Mouse (Mus musculus): ENCODE data around the gene Otub2. TPM values are rescaled to one million over a fixed set of nuclear protein-coding genes. Genes with fewer than 3 reads are reported as not detected.
A peak's percentile ranks its signal among the peaks of the same experiment; 100 is the strongest.

Otub2 gene
- polyA plus RNA-seq, 1 experiment from 2014 or later = 8.2 TPM

DNA sequence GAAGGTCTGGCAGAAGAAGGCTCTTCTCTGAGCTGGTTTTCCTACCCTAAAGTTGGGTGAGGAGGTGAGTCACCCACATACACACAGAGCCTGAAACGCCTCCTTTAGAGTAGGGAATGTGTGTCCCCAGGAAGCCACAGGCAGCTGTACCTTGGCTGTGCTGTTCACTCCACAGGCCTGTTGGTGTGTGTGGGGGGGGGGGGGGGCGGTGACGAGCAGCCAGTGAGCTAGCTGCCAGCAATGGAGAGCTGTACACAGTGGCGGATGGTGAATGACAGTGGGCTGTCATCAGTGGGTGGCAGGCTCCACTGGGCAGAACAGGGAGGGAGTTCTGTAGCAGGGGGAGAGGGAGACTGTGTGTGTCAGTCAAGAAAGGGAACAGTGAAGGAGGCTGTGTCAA lies 11.7 kb upstream of the Otub2 start:
- Histone ChIP-seq H3K36me3 (replicated peaks; ENCODE audit: insufficient read depth, low read length) (no peaks in the 10 kb centered on the region), H3K27ac (ENCODE audit: low read depth) (no peak overlapping the region), H3K4me1 (ENCODE audit: insufficient read depth) (no peaks in the 10 kb centered on the region), H3K9me3 (ENCODE audit: low read length) (no peaks in the 10 kb centered on the region), H3K9ac (replicated peaks) (no peak overlapping the region), H3K4me3 (ENCODE audit: low read depth, low read length) (no peak overlapping the region), H3K4me2 (ENCODE audit: low read depth, low read length) (no peak overlapping the region), H3K27me3 (ENCODE audit: insufficient read depth, low read length) (no peaks in the 10 kb centered on the region)
- ATAC-seq (no peak), DNase-seq (no peak)
- WGBS (ENCODE audit: insufficient replicate concordance) = 67% methylated on average over 3 of the region's 4 CpGs
- no peak for TF ChIP-seq CTCF (IDR thresholded peaks at IDR 0.05; ENCODE audit: low read depth)
- no peak for TF ChIP-seq EP300 (IDR thresholded peaks at IDR 0.05; ENCODE audit: low read depth)

DNA sequence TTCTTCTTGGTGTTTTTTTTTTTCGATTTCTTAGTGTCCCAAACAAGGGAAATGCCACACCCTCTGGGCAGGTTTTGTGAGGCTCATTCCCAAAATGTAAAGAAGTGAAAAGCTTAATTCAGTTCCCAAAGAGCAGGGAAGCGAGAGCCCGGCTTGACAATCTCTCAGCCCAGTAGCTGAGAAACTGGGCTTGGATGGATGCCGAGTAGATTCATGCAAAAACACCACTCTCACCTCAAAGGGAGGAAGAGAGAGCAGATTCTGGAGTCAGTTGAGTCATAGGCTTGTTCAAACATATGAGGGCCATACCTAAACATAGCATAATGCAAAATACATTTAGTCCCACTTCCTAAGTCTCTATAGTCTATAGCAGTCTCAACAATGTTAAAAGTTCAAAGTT lies 8.3 kb upstream of the Otub2 start:
- DNase-seq (no peak), ATAC-seq (no peak)
- no peak overlapping the region for H3K9ac ChIP-seq (replicated peaks)
- no peaks in the 10 kb centered on the region for H3K36me3 ChIP-seq (replicated peaks; ENCODE audit: insufficient read depth, low read length)
- H3K4me2 ChIP-seq (ENCODE audit: low read depth, low read length) = no peak overlapping the region
- H3K27ac ChIP-seq (ENCODE audit: low read depth) = no peak overlapping the region
- H3K4me1 ChIP-seq (ENCODE audit: insufficient read depth) = no peaks in the 10 kb centered on the region
- no peak overlapping the region for H3K4me3 ChIP-seq (ENCODE audit: low read depth, low read length)
- no peaks in the 10 kb centered on the region for H3K9me3 ChIP-seq (ENCODE audit: low read length)
- WGBS (ENCODE audit: insufficient replicate concordance) = 72% methylated on average over 4 of the region's 4 CpGs
- no peaks in the 10 kb centered on the region for H3K27me3 ChIP-seq (ENCODE audit: insufficient read depth, low read length)
- no peak for TF ChIP-seq EP300 (IDR thresholded peaks at IDR 0.05; ENCODE audit: low read depth)

DNA sequence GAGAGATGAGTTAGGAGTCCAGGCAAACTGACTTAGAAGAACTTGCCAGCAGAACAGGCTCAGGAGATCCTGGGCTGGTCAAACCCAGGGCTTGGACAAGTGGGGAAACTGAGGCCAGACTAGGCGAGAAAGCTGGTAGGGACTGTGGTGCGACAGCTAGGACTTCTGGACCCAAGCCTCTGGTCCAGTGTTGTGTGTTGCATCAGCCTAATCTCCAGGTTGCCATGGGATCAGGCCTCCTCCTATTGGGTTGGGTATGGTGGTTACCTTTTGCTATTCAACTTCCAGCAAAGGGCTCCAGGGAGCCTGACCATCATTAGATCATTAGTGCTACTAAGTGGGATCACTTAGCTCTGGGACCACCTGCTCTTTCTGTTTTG lies 856 bp downstream of the Otub2 start:
- peak overlapping the region; percentile 96 for H3K4me2 ChIP-seq (ENCODE audit: low read depth, low read length)
- peak overlapping the region; percentile 96 for H3K4me3 ChIP-seq (ENCODE audit: low read depth, low read length)
- H3K27me3 ChIP-seq (ENCODE audit: insufficient read depth, low read length) = no peaks in the 10 kb centered on the region
- DNase-seq = peak; percentile 42
- H3K4me1 ChIP-seq (ENCODE audit: insufficient read depth) = peaks cover 40% of the 10 kb centered on the region
- WGBS (ENCODE audit: insufficient replicate concordance) = 50% methylated on average over 2 of the region's 2 CpGs
- TF ChIP-seq EP300 (IDR thresholded peaks at IDR 0.05; ENCODE audit: low read depth) = no peak
- TF ChIP-seq CTCF (IDR thresholded peaks at IDR 0.05; ENCODE audit: low read depth) = no peak
- peak overlapping the region; percentile 81 for H3K27ac ChIP-seq (ENCODE audit: low read depth)
- no peak for ATAC-seq
- H3K36me3 ChIP-seq (replicated peaks; ENCODE audit: insufficient read depth, low read length) = peaks cover 7% of the 10 kb centered on the region
- peak overlapping the region; percentile 94 for H3K9ac ChIP-seq (replicated peaks)
- no peaks in the 10 kb centered on the region for H3K9me3 ChIP-seq (ENCODE audit: low read length)

DNA sequence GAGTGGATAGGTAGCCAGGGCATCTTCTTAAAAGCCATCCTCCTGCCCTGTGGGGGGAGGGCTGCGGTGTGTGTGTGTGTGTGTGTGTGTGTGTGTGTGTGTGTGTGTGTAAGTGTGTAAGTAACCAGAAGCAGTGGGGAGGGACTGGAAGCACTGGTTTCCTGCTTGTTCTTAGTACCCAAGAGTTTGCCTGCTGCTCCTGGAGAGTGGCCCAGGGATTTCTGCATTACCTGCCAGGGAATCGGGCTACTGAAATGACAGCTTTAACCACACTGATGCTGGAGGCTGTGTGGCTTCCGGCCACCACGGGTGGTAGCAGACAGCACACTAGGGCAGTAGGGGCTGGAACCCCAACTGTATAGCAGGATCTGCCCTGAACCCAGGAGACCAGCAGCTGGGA lies 1.5 kb downstream of the Otub2 start:
- Histone ChIP-seq H3K4me3 (ENCODE audit: low read depth, low read length) (peak overlapping the region; percentile 96), H3K9ac (replicated peaks) (peak overlapping the region; percentile 94), H3K27ac (ENCODE audit: low read depth) (0 out of 2 replicates have a peak overlapping the region, but pooled peaks have one; percentile 34), H3K27me3 (ENCODE audit: insufficient read depth, low read length) (no peaks in the 10 kb centered on the region), H3K4me1 (ENCODE audit: insufficient read depth) (peaks cover 40% of the 10 kb centered on the region), H3K4me2 (ENCODE audit: low read depth, low read length) (peak overlapping the region; percentile 96), H3K9me3 (ENCODE audit: low read length) (no peaks in the 10 kb centered on the region), H3K36me3 (replicated peaks; ENCODE audit: insufficient read depth, low read length) (peaks cover 7% of the 10 kb centered on the region)
- TF ChIP-seq EP300 (IDR thresholded peaks at IDR 0.05; ENCODE audit: low read depth) (no peak), CTCF (IDR thresholded peaks at IDR 0.05; ENCODE audit: low read depth) (no peak)
- WGBS (ENCODE audit: insufficient replicate concordance) = 65% methylated on average over 4 of the region's 4 CpGs
- ATAC-seq (no peak), DNase-seq (no peak)

DNA sequence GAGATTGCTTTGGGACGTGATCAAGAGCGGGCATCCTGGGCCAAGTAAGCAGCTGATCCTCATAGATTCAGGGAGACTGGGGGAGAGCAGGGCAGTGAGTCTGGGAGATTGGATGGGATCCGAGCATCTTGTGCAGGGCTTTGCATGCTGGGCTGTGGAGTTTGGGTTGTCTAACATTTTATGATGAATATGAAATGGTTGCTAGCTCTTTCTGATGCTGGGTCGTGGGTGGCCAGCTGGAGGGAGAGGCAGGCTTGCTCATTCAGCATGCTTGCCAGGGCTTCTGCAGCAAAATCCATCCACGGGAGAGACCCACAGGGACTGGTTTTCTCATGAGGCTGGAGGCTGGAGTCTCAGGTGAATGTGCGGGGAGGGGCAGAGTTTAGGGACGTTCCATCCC lies 2.6 kb downstream of the Otub2 start:
- TF ChIP-seq CTCF (IDR thresholded peaks at IDR 0.05; ENCODE audit: low read depth) = no peak
- no peak for TF ChIP-seq EP300 (IDR thresholded peaks at IDR 0.05; ENCODE audit: low read depth)
- H3K4me2 ChIP-seq (ENCODE audit: low read depth, low read length) = peak overlapping the region; percentile 96
- DNase-seq (no peak), ATAC-seq (no peak)
- peaks cover 50% of the 10 kb centered on the region for H3K4me1 ChIP-seq (ENCODE audit: insufficient read depth)
- 0 out of 2 replicates have a peak overlapping the region, but pooled peaks have one; percentile 6 for H3K9ac ChIP-seq (replicated peaks)
- peaks cover 7% of the 10 kb centered on the region for H3K36me3 ChIP-seq (replicated peaks; ENCODE audit: insufficient read depth, low read length)
- no peaks in the 10 kb centered on the region for H3K9me3 ChIP-seq (ENCODE audit: low read length)
- no peak overlapping the region for H3K4me3 ChIP-seq (ENCODE audit: low read depth, low read length)
- no peak overlapping the region for H3K27ac ChIP-seq (ENCODE audit: low read depth)
- WGBS (ENCODE audit: insufficient replicate concordance) = 86% methylated on average over 7 of the region's 7 CpGs
- no peaks in the 10 kb centered on the region for H3K27me3 ChIP-seq (ENCODE audit: insufficient read depth, low read length)

DNA sequence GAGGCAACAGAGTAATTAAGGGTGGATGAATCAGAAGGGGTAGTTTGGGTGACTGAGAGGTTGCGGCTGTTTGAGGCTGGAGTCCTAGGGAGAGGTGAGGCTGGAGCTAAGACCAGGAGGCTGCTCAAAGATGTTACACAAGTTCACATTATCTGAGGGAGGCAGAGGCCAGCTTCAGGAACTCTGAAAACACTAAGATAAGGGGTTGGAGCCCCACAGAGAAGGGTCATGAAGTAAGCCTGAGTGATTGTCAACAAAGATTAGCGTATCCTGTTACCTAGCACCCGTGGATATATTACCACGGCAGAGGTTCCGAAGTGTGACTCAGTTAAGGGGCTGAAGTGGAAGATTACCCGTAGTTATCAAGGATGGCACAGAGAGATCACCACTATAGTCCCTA lies 5.0 kb downstream of the Otub2 start:
- peak; percentile 81 for ATAC-seq
- peak; percentile 97 for TF ChIP-seq EP300 (IDR thresholded peaks at IDR 0.05; ENCODE audit: low read depth)
- no peak for TF ChIP-seq CTCF (IDR thresholded peaks at IDR 0.05; ENCODE audit: low read depth)
- no peaks in the 10 kb centered on the region for H3K9me3 ChIP-seq (ENCODE audit: low read length)
- H3K36me3 ChIP-seq (replicated peaks; ENCODE audit: insufficient read depth, low read length) = peaks cover 9% of the 10 kb centered on the region
- DNase-seq = peak; percentile 44
- H3K9ac ChIP-seq (replicated peaks) = peak overlapping the region; percentile 54
- peak overlapping the region; percentile 88 for H3K27ac ChIP-seq (ENCODE audit: low read depth)
- H3K4me3 ChIP-seq (ENCODE audit: low read depth, low read length) = peak overlapping the region; percentile 20
- WGBS (ENCODE audit: insufficient replicate concordance) = 22% methylated on average over 6 of the region's 6 CpGs
- peaks cover 50% of the 10 kb centered on the region for H3K4me1 ChIP-seq (ENCODE audit: insufficient read depth)
- no peaks in the 10 kb centered on the region for H3K27me3 ChIP-seq (ENCODE audit: insufficient read depth, low read length)
- H3K4me2 ChIP-seq (ENCODE audit: low read depth, low read length) = peak overlapping the region; percentile 96
